In the genomic region with DNA sequence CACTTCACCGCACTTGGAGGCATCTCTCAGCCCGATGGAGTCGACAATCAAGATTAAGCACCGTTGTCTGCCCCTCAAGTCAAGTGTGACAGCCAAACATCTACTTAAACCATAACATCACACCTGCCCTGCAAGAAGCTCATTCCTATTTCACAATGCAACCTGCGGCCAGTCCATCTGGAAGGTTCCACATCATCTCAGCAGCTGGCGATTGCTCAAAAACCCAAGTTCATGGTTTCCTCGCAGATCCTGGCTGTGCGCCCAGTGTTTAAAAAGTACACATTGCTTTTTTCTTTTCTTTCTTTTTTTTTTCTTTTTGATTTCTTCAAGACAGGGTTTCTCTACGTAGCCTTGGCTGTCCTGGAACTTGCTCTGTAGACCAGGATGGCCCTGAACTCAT, we compare ENCODE assay signal across 10 mouse cellular contexts. TPM values are rescaled to one million over a fixed set of nuclear protein-coding genes. Genes with fewer than 3 reads are reported as not detected.
DNase-seq lines count a peak whose midpoint lies in the region; ATAC-seq and TF ChIP-seq lines count a peak whose summit lies in the region.
"Had no signal": no experiment of that assay in that cellular context is flagged by ENCODE, and none has a peak within 500 bp of the region (broad histone marks: within the 10 kb centered on the region; RNA-seq: fewer than 3 reads in every experiment).

No protein-coding gene starts in this region.

- DNase-seq in 3T3-L1 (ENCODE audit: low read depth, low spot score) (peak; percentile 62), 416B (ENCODE audit: low read depth) (peak; percentile 75)
- peak; percentile 80 for DNase-seq in lung, postnatal 10 days
- DNase-seq in spleen, postnatal 4 days (ENCODE audit: low spot score in 2 of 2), result no peak
- DNase-seq in right cerebral cortex, postnatal 14 days, result no peak
- DNase-seq in hindbrain, postnatal 0 days (ENCODE audit: low spot score), result no peak
- DNase-seq: cerebellum, postnatal 25 days had no signal

- H3K4me1 ChIP-seq in hindbrain, postnatal 0 days (ENCODE audit: insufficient read depth, low read length), result 0 out of 2 replicates have a peak, but pooled peaks cover 3% of the 10 kb centered on the region

- no peak overlapping the region for H3K27ac ChIP-seq in hindbrain, postnatal 0 days

- no peaks in the 10 kb centered on the region for H3K27me3 ChIP-seq in hindbrain, postnatal 0 days (ENCODE audit: insufficient read depth, low read length)

- TF ChIP-seq CTCF in hindbrain, postnatal 0 days (IDR thresholded peaks at IDR 0.05; ENCODE audit: low read depth), result no peak

- 0 out of 4 replicates have a peak, but pooled peaks have one; percentile 34 to 42 for ATAC-seq in hematopoietic stem cell, adult 5-6 weeks (replicated peaks in 1 of 2; ENCODE audit: insufficient read depth in 1 of 2, low FRiP score in 2 of 2, low TSS enrichment in 1 of 2, low read depth in 1 of 2, poor library complexity in 2 of 2, severe bottlenecking in 2 of 2)
- ATAC-seq in hindbrain, postnatal 0 days, result no peak

- H3K4me3 ChIP-seq in hindbrain, postnatal 0 days (ENCODE audit: low read length), result no peak overlapping the region
- H3K4me3 ChIP-seq: myocyte had no signal

- no peak overlapping the region for H3K9ac ChIP-seq in hindbrain, postnatal 0 days (replicated peaks; ENCODE audit: low read length)

- H3K9me3 ChIP-seq in hindbrain, postnatal 0 days (ENCODE audit: low read length), result no peaks in the 10 kb centered on the region

- H3K4me2 ChIP-seq in hindbrain, postnatal 0 days (ENCODE audit: low read depth, low read length), result no peak overlapping the region

- no peaks in the 10 kb centered on the region for H3K36me3 ChIP-seq in hindbrain, postnatal 0 days (ENCODE audit: insufficient read depth, low read length)
- H3K36me3 ChIP-seq: G1E had no signal

- whole genome bisulfite sequencing in hindbrain, postnatal 0 days, result 67% methylated on average over 9 of the region's 9 CpGs

RNA-seq across cellular contexts. Expression of a gene that starts 28.7 kb away (rescaled TPM):
- total RNA-seq in hematopoietic stem cell, adult 5-6 weeks (2017), result 893 and 1,274 TPM in 2 replicates
- total RNA-seq in hindbrain, postnatal 0 days (2014; rRNA removed), result 377 and 433 TPM in 2 replicates
- 731 and 750 TPM in 2 replicates for polyA plus RNA-seq in hindbrain, postnatal 0 days (2015; fragmentation: Nextera tagmentation; extraction: Ambion mirVana)

Comparison
In these comparisons a context has a peak if more than half of its experiments do, and no peak if none do; other contexts are left out.
1. DNase-seq: peak in 3T3-L1 (single experiment), 416B (single experiment) and lung, postnatal 10 days (single experiment); none in spleen, postnatal 4 days (0 of 2), right cerebral cortex, postnatal 14 days (single experiment) and hindbrain, postnatal 0 days (single experiment).